Mouse (Mus musculus) T-helper 1 cell (primary cell): ENCODE data around the gene Ccdc126.

ENCODE experiments used
- in situ Hi-C: fragments of 300-600 bp; cut with MboI, MseI; formaldehyde crosslinking; loops from one replicate; pipeline ENCODE4 v1.15.1; 2025; ENCODE audit warnings: high pct_unique_total_duplicates

The Ccdc126 gene

GRCm38 (mm10) chr6:49318966-49319594 lies at the start of gene Ccdc126:
Gene Ccdc126 (plus strand): TSS chr6:49319274.
- in situ Hi-C loops: loop anchor here (5.0 kb wide), 1 partner anchor 48 kb away; the partner anchor contains the start of gene Fam221a

GRCm38 (mm10) chr6:49269923-49270322 lies 49.2 kb upstream of the Ccdc126 start:
- in situ Hi-C loops: loop anchor here (5.0 to 10.0 kb wide), 2 partner anchors 37 to 335 kb away; no protein-coding TSS in a partner anchor

GRCm38 (mm10) chr6:49271815-49272214 lies 47.3 kb upstream of the Ccdc126 start:
- in situ Hi-C loops: loop anchor here (5.0 to 10.0 kb wide), 2 partner anchors 35 to 333 kb away; no protein-coding TSS in a partner anchor

GRCm38 (mm10) chr6:49272863-49273262 lies 46.2 kb upstream of the Ccdc126 start:
- in situ Hi-C loops: loop anchor here (5.0 to 10.0 kb wide), 2 partner anchors 34 to 332 kb away; no protein-coding TSS in a partner anchor

- in situ Hi-C loops: loop anchor here (5.0 to 10.0 kb wide), 2 partner anchors 33 to 331 kb away; no protein-coding TSS in a partner anchor
Observed at GRCm38 (mm10) chr6:49273934-49274333, 45.1 kb upstream of the Ccdc126 start.

- in situ Hi-C loops: loop anchor here (5.0 to 10.0 kb wide), 3 partner anchors 33 to 330 kb away; no protein-coding TSS in a partner anchor
Observed at GRCm38 (mm10) chr6:49274416-49275091, 44.5 kb upstream of the Ccdc126 start.

GRCm38 (mm10) chr6:49275296-49275695 lies 43.8 kb upstream of the Ccdc126 start:
- in situ Hi-C loops: loop anchor here (5.0 to 10.0 kb wide), 2 partner anchors 82 to 330 kb away; no protein-coding TSS in a partner anchor

- in situ Hi-C loops: no loop called here
Observed at GRCm38 (mm10) chr6:49280942-49281341, 38.1 kb upstream of the Ccdc126 start.

GRCm38 (mm10) chr6:49282122-49282521 lies 37.0 kb upstream of the Ccdc126 start:
- in situ Hi-C loops: no loop called here

- in situ Hi-C loops: no loop called here
Observed at GRCm38 (mm10) chr6:49298286-49298685, 20.8 kb upstream of the Ccdc126 start.

- in situ Hi-C loops: loop anchor here (5.0 kb wide), 1 partner anchor 52 kb away; the partner anchor contains the start of gene Fam221a
Observed at GRCm38 (mm10) chr6:49314821-49315220, 4.3 kb upstream of the Ccdc126 start.

- in situ Hi-C loops: loop anchor here (5.0 kb wide), 1 partner anchor 48 kb away; the partner anchor contains the start of gene Fam221a
Observed at GRCm38 (mm10) chr6:49319595-49320315, 681 bp downstream of the Ccdc126 start.

GRCm38 (mm10) chr6:49321341-49321740 lies 2.3 kb downstream of the Ccdc126 start:
- in situ Hi-C loops: no loop called here

GRCm38 (mm10) chr6:49322056-49322455 lies 3.0 kb downstream of the Ccdc126 start:
- in situ Hi-C loops: no loop called here

GRCm38 (mm10) chr6:49322986-49323385 lies 3.9 kb downstream of the Ccdc126 start:
- in situ Hi-C loops: no loop called here

GRCm38 (mm10) chr6:49324528-49324927 lies 5.5 kb downstream of the Ccdc126 start:
- in situ Hi-C loops: no loop called here

- in situ Hi-C loops: no loop called here
Observed at GRCm38 (mm10) chr6:49325294-49325693, 6.2 kb downstream of the Ccdc126 start.

- in situ Hi-C loops: no loop called here
Observed at GRCm38 (mm10) chr6:49326846-49327245, 7.8 kb downstream of the Ccdc126 start.

- in situ Hi-C loops: no loop called here
Observed at GRCm38 (mm10) chr6:49331369-49332059, 12.4 kb downstream of the Ccdc126 start.

GRCm38 (mm10) chr6:49332060-49332370 lies 12.9 kb downstream of the Ccdc126 start:
- in situ Hi-C loops: no loop called here

- in situ Hi-C loops: no loop called here
Observed at GRCm38 (mm10) chr6:49338566-49338965, 19.5 kb downstream of the Ccdc126 start.
